Mouse (Mus musculus): ENCODE measurements at regions not wholly inside any gene's neighbourhood (a gene's known extent, or its start where the extent isn't known, plus 50 kb on each side); places are given as distances from the start of the nearest gene placed in this dataset.

DNA sequence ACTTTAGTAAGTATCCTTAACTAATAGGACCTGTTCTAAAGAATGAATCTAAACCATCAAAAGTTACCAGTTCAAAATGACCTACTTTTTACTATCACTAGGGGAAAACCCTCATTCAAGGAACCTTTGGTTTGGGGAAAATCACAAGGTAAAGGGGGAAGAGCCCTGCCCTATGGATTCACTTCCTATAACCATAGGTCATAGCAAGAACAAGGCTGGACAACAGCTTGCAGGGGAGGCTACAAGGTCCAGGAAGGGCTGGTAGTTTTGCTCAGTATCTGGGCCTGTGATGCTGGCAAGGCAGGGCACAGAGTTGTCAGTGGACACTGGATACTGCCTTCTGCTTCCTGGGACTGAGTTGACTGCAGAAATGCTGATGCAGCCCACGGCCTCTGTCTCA, 109.1 kb upstream of the Peli1 start:
- DNase-seq (ENCODE audit: low spot score in 2 of 2) = no peak

DNA sequence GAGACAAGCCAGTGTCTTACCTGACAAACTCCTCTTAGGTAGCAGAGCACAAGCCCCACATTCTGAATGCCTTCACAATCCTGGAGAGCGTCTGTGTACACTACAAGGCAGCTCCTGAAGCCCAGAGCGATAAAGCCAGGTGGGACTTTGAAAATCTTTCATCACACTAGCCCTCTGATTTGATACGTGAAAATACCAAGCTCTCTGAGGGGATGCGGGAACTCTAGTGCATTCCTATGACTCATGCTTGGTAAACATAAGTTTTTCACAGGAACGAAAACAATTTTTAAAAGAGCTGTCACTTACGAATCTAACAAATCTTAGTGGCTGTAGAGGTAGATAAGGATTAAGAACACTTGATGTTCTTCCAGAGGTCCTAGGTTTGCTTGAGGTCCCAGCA, 108.6 kb upstream of the Peli1 start:
- no peak for DNase-seq (ENCODE audit: low spot score in 2 of 2)

DNA sequence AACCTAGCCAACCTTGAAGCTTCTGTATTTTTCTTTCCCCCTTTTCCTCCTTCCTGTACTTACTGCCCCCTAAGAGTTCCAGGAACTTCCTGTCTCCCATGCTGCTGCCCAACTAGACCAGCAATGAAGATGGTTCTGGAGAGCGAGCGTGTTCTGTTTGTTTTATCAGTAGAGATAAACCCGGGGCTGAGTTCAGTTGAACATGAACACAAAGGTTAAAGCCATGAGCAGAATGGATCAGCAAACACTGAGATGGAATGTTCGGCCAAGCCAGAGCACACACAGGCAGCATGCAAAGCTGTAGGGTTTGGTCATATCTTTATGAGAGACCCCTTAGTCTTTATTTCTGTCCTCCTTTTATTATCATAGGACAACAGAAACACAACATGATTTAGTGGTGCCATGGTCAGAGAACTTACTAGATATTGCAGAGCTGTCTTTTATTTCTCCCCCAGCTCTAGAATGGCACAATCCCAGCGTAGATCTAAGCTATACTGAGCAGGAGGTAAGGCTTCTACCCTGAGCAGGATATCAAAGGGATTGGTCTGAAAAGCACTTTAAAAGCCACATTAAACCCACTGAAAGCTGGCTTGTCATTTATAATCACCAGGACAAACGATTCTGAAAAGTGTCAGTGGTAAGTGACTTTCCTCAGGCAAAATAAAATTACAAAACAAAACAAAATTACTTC, 105.9 kb upstream of the Peli1 start:
- DNase-seq (ENCODE audit: low spot score in 2 of 2) = no peak

DNA sequence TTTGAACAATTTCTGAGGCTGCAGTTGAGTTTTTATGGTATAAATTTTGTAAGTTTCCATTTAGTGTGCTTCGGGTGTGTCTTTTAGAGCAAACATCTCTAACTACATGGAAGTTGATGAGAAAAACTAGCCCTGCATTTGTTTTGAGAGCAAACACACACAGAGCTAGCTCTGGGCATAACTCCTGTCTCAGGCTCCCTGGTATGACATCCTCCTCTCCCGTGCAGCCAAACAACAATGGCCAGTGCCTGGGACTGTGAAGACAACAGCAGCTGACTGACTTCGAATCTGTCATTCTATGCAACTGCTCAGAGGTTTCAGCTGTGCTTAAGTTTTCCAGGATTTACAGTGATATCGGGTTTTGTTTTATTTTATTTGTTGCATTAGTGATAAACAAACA, 105.3 kb upstream of the Peli1 start:
- no peak for DNase-seq (ENCODE audit: low spot score in 2 of 2)

DNA sequence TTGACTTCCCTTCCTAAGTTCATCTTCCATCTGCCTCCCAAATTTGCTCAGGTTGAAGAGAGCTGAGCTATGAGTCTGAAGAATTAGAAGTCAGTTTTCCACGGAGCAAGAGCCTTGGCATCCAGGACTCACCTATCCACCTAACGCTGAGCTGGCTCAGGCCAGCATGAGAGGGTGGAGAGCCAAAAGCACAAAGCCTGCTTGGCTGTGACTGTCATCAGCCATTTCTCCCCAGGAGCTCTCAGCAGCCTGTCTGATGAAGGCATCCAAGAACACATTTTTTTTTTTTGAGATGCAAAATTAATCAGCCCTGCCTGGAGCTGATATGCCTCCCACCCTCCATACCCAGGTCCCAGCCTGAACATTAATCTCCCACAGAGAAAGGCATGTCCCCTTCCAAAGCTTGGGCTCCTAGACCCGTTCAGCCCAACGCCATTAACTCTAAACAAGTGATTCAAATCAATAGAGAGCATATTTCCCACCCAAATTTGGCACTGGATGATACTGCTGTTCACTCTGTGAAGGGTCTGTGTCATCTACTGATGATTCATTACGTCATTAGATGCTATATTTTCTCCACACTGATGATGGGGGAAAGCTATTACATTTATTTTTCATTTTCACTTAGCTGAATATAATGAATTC, 103.8 kb upstream of the Peli1 start:
- DNase-seq (ENCODE audit: low spot score in 2 of 2) = no peak

DNA sequence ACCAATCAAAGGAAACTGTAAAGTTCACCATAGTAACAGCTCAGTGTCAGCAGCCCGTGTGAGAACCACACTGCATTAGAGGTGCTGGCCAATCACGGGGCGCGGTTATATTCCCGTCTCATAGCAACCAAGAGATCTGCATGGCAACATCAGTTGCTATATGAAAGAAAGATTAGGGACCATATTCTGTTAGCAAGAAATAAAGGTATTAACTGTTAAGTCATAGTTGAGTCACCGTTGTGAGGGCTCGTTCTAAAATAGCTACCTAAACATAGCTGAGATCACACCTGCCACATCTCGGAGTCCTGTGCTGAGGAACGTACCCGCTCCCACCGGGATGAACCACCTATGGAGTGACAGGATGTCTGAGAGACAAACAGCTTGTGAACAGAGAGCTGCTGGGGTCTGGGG, 103.2 kb upstream of the Peli1 start:
- DNase-seq (ENCODE audit: low spot score in 2 of 2) = no peak

DNA sequence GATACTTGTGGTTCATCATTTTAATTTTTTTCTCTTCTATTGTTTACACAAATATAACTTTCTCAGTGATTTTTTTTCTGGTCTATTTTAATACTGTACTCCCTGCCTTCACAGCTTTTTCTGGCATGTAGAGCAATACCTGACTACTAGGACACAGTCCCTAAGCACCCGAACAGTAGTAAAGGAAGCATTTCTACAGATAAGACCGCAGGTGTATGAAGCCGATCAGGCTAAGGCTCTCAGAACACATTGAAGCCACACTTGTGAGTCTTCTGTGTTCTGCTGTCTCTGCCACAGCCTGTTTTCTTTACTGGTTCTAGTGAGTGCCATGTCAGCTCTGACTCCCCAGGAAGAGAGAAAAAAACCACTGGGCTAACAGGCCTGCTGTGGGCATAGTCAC, 102.2 kb upstream of the Peli1 start:
- DNase-seq (ENCODE audit: low spot score in 2 of 2) = no peak

DNA sequence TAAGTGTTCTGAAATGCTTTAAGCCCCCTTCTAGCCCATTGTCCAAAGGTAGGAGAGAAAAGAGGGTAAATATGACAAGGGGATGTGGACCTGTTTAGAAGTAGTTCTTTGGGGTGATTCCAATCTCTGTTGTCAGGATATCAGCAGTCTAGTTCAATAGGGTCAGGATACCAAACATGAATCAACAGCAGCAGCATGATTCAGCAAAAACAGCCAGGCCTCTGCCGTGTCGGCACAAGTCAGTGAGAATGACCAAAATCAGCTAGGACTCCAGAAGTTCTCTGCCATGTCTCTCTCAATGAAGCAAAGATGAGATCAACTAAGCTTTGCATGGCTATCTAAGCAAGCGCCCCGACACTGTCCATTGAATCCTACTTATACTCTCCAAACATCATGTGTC, 97.5 kb upstream of the Peli1 start:
- DNase-seq (ENCODE audit: low spot score in 2 of 2) = no peak

DNA sequence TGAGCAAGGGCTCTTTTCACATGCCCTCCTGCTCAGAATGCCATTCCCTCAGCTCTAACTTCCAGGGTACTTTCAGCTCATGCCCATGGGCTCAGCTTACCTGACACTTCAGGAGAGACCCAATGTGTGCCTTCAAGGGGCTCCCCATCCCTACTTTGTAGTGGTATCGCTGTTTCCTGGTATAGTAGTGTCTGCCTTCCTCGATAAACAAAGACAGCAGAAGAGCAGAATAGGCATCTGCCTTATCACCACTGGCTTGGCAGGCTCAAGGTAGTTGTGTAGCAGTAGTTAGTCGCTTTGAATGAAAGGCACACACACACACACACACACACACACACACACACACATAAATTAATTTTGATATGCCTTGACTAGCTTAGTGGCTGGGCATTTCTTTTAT, 89.7 kb upstream of the Peli1 start:
- no peak for DNase-seq (ENCODE audit: low spot score in 2 of 2)

DNA sequence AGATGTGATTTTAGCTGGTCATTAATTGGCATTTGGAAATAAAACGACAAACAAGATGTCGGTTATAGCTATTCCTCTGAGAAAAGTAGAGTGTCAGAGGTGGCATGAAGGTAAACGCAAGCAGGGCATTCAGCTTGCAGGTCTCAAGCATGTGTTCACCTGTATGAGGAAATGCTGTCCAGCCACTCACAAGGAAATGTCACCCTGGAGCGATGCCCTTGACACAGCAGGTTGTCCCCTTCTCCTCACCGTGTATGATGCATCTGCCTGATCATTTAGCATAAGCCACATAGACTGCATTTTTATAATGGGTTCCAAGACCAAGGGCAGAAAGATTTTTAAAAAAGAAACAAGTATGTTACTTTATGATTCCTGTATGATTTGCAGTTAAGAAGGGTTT, 83.9 kb upstream of the Peli1 start:
- no peak for DNase-seq (ENCODE audit: low spot score in 2 of 2)

DNA sequence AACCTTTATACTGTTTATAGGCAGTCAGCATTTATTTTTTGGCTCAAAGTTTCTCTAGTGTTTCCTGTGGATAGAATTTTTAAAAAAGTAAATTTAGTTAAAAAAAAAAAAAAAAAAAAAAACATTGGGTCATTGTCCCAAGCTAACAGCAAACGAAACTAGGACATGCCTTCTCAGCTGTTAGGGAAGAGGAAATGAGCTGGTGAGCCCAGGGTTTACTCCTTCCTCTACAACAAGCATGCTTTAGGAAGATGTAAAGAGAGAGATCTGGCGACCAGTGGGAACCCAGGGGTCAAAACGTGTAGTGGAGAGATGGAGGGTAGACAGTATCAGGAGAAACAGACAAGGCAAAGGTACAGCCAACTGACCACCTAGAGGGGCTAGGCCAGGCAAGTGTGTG, 81.6 kb upstream of the Peli1 start:
- DNase-seq (ENCODE audit: low spot score in 2 of 2) = no peak

DNA sequence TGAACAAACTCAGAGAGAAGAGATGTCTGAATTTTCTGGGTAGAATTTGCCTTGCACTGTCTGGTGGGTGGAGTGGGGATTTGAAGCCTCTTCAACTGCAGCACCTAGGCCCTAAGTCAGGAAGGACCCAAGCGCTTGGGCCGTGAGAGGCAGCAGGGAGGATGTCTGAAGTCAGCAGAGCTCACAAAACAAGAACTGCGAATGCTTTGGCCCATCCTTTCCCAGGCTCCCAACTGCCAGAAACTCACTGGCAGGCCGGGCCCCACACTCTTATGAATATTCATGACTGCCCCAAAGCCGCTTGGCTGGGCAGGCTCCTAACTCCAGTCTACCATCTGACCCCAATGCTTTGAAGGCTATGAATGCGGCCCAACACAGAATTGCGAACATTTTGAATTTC, 80.2 kb upstream of the Peli1 start:
- no peak for DNase-seq (ENCODE audit: low spot score in 2 of 2)

DNA sequence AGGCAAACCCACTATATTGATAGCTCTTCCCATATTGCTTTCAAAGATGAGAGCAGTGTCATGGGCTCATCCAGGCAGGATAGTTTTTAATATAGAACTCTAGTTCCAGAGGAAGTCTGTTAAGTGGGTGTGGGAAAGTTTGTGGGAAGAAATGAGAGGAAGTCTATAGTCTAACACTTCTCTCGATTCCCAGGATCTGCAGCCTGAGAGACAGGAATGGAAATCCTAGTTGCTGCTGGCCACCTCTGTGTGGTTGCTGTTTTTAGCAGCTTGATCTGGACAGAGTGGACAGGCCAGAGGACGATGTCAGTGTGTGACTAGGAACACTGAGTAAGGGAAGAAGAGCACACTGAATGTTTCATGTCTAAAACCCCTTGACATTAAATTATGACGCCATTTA, 76.8 kb upstream of the Peli1 start:
- no peak for DNase-seq (ENCODE audit: low spot score in 2 of 2)

DNA sequence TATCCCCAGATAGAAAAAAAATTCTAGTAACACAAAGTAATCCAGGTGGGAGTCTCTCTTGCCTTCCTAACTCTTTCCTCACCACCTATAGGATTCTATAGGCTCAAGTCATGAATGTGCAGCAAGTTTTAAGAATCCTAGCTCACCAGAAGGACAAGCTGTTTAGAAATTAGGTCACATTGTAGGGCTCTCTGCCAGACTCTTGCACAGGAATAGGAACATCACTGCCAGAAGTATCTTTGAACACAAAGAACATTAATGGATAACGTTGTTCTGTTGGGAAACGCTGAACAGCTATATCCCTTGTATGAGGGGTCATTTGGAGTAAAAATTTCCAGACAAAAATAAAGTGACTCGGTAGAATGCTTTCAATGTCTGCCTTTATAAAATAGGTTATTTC, 75.6 kb upstream of the Peli1 start:
- DNase-seq (ENCODE audit: low spot score in 2 of 2) = no peak

DNA sequence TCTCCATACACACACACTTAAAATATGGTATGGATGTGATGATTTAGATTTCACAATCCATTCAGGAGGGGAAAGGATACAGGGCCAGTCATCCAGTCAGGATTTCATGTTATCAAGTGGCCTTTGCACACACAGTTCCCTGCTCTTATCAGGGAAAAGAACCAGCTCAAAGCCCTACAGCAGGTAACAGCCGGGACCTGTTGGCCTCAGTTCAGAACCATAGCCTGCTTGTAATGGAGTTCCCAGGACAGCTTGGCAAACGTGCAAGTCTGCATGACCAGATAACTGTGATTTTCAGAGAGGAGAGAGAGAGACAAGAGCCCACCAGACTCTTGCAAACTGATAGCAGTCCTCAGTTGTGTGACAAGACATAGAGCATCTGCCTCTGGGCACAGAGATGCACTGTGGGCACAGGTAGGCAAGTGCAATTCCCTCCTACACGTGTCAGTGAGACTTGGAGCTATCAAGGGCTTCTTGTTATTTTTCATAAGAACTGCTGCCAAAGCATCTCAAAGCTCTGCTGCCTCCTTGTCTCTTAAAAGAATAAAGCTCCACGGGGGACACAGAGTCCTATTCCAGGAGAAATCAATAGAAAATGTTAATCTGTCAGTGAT, 74.9 kb upstream of the Peli1 start:
- no peak for DNase-seq (ENCODE audit: low spot score in 2 of 2)

DNA sequence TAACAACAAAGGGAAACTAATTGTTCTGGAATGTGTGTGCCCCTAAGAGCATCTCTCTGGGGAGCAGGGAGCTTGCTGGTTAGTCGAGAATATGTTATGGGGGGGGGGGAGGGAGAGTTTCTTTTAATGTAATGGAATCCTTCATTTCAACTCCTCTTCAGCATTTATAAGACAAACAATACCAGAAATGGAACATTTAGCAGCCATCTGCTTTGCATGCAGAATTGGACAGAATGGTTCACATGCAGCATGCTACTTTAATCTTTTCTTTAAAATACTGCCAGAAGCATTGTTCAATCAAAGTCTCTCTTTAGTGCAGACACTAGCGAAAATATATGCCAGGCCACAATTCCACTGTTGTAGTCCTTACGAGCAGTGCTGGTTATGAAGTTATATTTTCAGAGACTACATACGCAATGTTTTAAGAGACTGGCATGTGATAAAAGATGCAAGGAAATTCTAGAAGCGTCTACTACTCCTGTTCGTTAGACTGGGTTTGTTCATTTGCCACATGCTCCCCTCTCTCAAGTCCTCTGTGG, 74.2 kb upstream of the Peli1 start:
- no peak for DNase-seq (ENCODE audit: low spot score in 2 of 2)

DNA sequence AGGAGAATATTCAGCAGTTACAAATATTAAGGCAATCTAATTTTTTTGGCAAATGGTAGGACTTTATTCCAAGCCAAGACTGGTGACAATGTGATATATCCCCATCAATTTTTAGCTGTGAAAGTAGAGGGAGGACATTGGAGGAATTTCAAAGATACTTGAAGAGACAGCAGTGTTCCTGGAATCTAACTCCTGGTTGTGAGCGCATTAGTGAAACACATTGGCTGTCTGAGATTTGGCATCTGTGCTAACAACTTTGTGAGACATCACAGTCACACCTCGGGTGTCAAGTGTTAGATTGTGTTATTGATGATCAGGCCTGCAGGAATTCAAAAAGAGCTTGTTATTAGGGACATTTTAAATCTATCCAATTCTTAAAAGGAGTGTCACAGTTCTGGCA, 71.3 kb upstream of the Peli1 start:
- no peak for DNase-seq (ENCODE audit: low spot score in 2 of 2)

DNA sequence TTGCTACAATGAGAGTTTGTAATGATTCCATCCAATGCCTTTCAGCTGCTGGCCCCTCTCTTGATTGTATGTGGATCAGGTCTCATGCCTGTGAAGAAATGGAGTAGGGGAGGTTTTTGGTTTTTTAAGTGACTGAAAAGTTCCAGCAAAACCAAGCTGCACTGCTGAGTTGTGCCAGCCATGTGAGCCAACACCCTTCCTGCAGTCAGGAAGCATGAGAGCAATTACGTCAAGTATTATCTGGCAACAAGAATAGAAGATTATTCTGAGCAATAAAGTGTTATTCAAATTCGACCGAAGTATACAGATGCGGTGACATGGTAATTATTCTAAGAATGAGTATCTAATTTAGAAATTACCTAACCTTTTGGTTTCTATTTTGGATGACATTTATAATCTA, 67.0 kb upstream of the Peli1 start:
- DNase-seq (ENCODE audit: low spot score in 2 of 2) = no peak

DNA sequence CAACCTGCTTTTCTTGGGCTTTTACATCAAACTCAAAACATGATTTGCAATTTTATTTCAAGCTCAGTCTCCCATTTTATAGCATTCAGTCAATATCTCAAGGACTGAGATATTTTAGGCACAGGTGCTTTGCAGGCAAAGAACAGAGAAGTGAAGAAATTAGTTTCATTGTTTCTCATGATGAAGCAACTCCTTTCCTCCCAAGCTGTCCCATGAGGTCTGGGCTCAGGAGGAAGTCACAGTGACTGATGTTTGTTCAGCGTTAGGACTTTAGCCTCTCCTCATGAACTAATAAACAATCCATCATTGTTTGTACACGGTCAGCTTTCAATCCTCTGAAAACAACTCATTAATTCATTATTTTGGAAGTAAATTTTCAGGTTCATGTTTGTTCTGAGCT, 66.6 kb upstream of the Peli1 start:
- DNase-seq (ENCODE audit: low spot score in 2 of 2) = no peak

DNA sequence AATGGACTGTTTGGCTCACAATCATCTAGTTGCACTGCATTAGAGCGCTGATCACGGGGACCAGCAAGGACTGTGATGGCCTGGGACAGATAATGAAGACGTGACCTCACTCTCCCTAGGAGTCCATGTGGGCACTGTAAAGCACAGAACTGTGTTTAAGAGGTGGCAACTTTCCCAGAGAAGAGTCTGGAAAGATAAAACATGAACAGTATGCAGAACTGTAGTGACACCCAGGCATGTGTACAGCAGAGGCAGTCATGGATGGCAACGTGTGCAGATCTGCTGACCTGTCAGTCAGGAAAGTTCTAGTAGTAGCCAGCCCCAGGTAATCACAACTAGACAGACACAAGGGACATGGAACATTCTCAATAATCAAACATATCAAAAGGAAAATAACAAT, 63.8 kb upstream of the Peli1 start:
- DNase-seq (ENCODE audit: low spot score in 2 of 2) = no peak

DNA sequence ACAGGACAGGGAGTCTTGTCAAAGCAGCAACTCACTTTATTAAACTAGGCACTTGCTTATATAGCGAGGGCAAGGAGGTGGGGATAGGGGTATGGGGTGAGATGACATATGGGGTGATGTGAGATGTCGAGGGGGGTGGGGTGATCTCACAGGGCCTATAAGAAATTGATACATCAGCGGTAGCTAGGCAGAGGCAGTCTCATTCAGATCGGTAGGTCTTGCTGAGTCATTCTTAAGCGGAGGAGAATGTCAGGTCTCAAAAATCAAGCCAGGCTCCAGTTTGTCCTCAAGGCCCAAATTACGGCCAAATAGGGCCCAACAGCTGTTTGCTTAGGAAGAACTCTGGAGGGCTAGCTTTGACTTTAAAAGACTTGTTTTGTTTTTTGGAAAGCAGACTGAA, 60.7 kb upstream of the Peli1 start:
- no peak for DNase-seq (ENCODE audit: low spot score in 2 of 2)

DNA sequence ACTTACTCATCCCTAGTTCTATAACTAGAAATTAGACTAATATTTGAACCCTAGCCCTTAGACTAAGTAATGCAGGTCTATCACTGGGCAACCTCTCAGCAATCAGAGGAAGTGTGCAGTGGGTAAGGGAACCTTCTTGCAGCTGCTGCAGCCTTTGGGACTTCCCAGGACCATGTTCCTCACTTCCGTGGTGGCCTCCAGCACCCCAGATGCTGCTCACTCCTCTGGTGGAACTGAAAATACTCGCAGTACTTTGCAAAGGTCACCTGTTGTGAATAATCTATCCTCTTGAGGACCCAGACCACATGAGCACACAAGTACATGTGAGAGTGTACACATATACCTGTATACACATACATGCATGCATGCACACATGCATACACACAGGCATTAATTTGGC, 59.3 kb upstream of the Peli1 start:
- no peak for DNase-seq (ENCODE audit: low spot score in 2 of 2)
